Mouse (Mus musculus) myocyte (in vitro differentiated cells): ENCODE measurements around the gene Rarg. TPM values are rescaled to one million over a fixed set of nuclear protein-coding genes. Genes with fewer than 3 reads are reported as not detected.

ENCODE experiments used
- H3K27me3 ChIP-seq: one replicate; pipeline ENCODE4 v1.6.1; 2011; ENCODE audit not compliant: control insufficient read depth, insufficient read depth, insufficient read length
- H3K36me3 ChIP-seq: one replicate; pipeline ENCODE4 v1.6.1; 2011; ENCODE audit not compliant: control insufficient read depth, insufficient read depth
- H3K4me2 ChIP-seq: one replicate; pipeline ENCODE4 v1.6.1; 2011; ENCODE audit warnings: low read depth, control low read depth
- H3K4me3 ChIP-seq: one replicate; pipeline ENCODE4 v1.5.1; 2011; ENCODE audit warnings: mild to moderate bottlenecking, control low read depth, moderate library complexity
- H3K79me2 ChIP-seq: one replicate; pipeline ENCODE4 v1.6.1; 2011; ENCODE audit not compliant: control insufficient read depth, insufficient read depth
- H3ac ChIP-seq: one replicate; pipeline ENCODE4 v1.6.1; 2011; ENCODE audit not compliant: control insufficient read depth, insufficient read length
- CEBPB ChIP-seq: IDR thresholded peaks from 2 replicates; pipeline ENCODE4 v1.6.1; 2011; ENCODE audit warnings: mild to moderate bottlenecking, moderate library complexity; ENCODE audit not compliant: poor library complexity, insufficient read depth, severe bottlenecking
- E2F4 ChIP-seq: IDR thresholded peaks from one replicate; pipeline ENCODE4 v1.6.1; 2011; ENCODE audit warnings: mild to moderate bottlenecking, control low read depth, moderate library complexity; ENCODE audit not compliant: insufficient read depth
- MAX ChIP-seq: IDR thresholded peaks from one replicate; pipeline ENCODE4 v1.6.1; 2011; ENCODE audit warnings: low read depth, mild to moderate bottlenecking, control low read depth
- MYOD1 ChIP-seq, 3 experiments: IDR thresholded peaks; one replicate each; pipeline ENCODE4 v1.6.1; 2011; ENCODE audit warnings: control low read depth in 2 of 3, low read depth in 2 of 3, mild to moderate bottlenecking in 2 of 3, moderate library complexity in 1 of 3; ENCODE audit not compliant: insufficient read length in 2 of 3, control insufficient read depth in 1 of 3
- MYOG ChIP-seq, 3 experiments: IDR thresholded peaks; one replicate each; pipeline ENCODE4 v1.6.1; 2011; ENCODE audit warnings: control low read depth in 2 of 3, low read depth in 2 of 3, mild to moderate bottlenecking in 2 of 3; ENCODE audit not compliant: insufficient read length in 2 of 3, control insufficient read depth in 1 of 3, insufficient read depth in 1 of 3
- POLR2A ChIP-seq: IDR thresholded peaks from one replicate; pipeline ENCODE4 v1.6.1; 2011; ENCODE audit warnings: low read depth, mild to moderate bottlenecking, control low read depth, moderate library complexity; ENCODE audit not compliant: insufficient read length
- POLR2AphosphoS2 ChIP-seq: IDR thresholded peaks from one replicate; pipeline ENCODE4 v1.6.1; 2011; ENCODE audit warnings: low read depth, control low read depth; ENCODE audit not compliant: insufficient read length
- REST ChIP-seq: IDR thresholded peaks from one replicate; pipeline ENCODE4 v1.6.1; 2011; ENCODE audit warnings: mild to moderate bottlenecking, control low read depth, moderate library complexity; ENCODE audit not compliant: insufficient read depth, insufficient read length
- SRF ChIP-seq: IDR thresholded peaks from one replicate; pipeline ENCODE4 v1.6.1; 2011; ENCODE audit warnings: low read depth; ENCODE audit not compliant: control insufficient read depth, insufficient read length
- TCF12 ChIP-seq: IDR thresholded peaks from one replicate; pipeline ENCODE4 v1.6.1; 2011; ENCODE audit warnings: mild to moderate bottlenecking, control low read depth; ENCODE audit not compliant: poor library complexity, insufficient read depth, severe bottlenecking
- TCF3 ChIP-seq: IDR thresholded peaks from one replicate; pipeline ENCODE4 v1.6.1; 2011; ENCODE audit warnings: low read depth, control low read depth; ENCODE audit not compliant: insufficient read length
- USF1 ChIP-seq: IDR thresholded peaks from one replicate; pipeline ENCODE4 v1.6.1; 2011; ENCODE audit warnings: low read depth, mild to moderate bottlenecking, control low read depth, moderate library complexity
- polyA plus RNA-seq: library from polyadenylated mRNA; unstranded; fragments of >200 nt; fragmentation: generic; extraction: Trizol; gene quantifications from one replicate; pipeline ENCODE4 v1.2.1, GENCODE M21; 2012; ENCODE audit warnings: missing spikeins

The Rarg gene
- polyA plus RNA-seq, 1 experiment, result 63.8 TPM

DNA sequence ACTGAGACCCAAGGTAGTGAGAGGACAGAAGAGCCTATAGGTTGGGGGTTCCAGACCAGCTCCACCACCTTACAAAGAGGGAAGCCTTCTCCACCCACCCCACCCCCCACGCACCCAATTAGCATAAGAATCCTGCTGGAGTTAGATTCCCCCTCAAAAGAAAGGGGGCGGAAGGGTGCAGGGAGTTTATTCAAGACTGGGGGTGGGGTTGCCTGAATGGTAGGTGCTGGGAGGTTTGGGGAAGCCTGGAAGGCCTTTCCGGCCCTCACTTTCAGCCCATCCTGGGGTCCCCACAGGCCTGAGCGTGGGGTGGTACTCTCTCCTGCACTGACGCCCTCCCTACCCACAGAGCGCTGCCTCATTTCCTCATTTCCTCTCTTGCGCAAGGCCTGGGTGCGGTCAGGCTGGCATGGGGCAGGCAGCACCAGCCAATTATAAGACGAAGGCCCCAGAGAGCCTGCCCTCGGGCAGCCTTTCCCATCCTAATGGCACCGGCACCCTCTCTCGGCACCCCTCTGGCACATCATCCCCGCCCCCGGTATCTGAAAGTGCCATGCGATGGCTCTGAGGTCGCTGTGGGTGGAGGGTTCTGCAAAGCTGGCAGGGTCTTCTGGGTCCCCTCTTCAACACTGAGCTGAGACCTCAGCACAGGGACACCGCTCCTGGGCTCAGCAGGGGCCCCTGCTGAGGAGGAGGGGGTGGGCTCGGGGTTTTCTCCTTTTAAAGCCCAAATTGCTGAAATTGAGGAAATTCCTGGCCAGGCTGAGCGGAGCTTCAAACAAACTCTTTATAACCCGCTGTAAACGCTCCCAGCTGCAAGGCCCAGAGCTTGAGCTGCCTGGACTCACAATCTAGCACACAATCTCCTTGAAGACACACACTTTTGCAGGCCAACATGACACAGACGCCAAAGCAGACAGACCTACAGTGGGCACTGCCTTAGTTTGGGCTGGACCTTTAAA lies 13.8 kb downstream of the Rarg start:
- peak overlapping the region; percentile 77 for H3K4me3 ChIP-seq
- peak overlapping the region; percentile 100 for H3K4me2 ChIP-seq
- H3K27me3 ChIP-seq, result no peaks in the 10 kb centered on the region
- TF ChIP-seq MYOG (IDR thresholded peaks at IDR 0.05; ENCODE audit: control insufficient read depth in 1 of 3, insufficient read depth in 1 of 3, insufficient read length in 2 of 3, low read depth in 2 of 3) (peak in 1 of 3 experiments; percentile 14), TCF12 (no peak), TCF3 (no peak), POLR2A (peak; percentile 84), USF1 (no peak), CEBPB (peak; percentile 100), MYOD1 (IDR thresholded peaks at IDR 0.05; ENCODE audit: control insufficient read depth in 1 of 3, insufficient read length in 2 of 3, low read depth in 2 of 3) (no peak), POLR2AphosphoS2 (peak; percentile 90), SRF (no peak), REST (peak; percentile 1), MAX (no peak)
- peaks cover 49% of the 10 kb centered on the region for H3K79me2 ChIP-seq
- H3K36me3 ChIP-seq, result peaks cover 18% of the 10 kb centered on the region
- H3ac ChIP-seq, result no peak overlapping the region

DNA sequence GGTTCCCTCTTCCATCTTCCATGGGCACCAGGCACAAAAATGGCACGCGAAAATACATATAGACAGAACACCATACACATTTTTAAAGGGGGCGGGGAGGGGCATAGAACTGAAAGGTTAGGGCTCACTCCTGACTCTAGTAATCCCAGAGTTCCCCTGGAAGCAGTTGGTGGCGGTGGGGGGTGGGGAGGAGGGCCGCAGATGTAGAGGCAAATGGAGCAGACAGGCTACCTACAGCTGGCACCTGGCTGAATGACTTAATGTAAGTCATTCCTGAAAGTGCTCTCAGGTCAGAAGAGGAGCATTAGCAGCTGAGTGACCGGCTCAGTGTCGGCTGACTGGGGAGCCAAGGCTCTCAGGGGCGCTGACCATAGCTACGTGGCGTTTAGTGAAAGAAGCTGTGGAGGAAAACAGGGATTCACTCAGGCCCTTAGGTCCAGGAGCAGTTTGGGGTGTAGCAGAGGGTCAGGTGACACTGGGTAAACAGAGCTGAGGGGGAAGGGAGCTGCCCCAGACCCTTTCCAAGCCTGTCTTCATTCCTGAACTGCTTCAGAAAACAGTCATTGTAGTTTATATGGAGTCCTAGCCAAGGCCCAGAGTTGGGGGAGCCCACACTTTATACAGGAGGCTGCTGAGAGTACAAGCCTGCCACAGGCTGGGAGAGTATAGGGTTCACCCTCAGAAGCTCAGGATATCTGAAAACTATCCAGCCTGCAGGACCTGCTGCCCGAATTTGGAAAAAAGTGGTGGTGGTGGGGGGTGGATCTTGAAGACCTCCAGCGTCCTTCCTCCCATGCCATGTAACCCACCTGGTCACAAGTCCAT lies 14.7 kb downstream of the Rarg start:
- H3K36me3 ChIP-seq, result peaks cover 25% of the 10 kb centered on the region
- H3K4me2 ChIP-seq, result peak overlapping the region; percentile 100
- no peaks in the 10 kb centered on the region for H3K27me3 ChIP-seq
- TF ChIP-seq POLR2A (no peak), USF1 (no peak), REST (no peak), TCF3 (no peak), POLR2AphosphoS2 (no peak), MYOD1 (IDR thresholded peaks at IDR 0.05; ENCODE audit: control insufficient read depth in 1 of 3, insufficient read length in 2 of 3, low read depth in 2 of 3) (no peak), TCF12 (no peak), CEBPB (no peak), SRF (no peak), E2F4 (no peak), MYOG (IDR thresholded peaks at IDR 0.05; ENCODE audit: control insufficient read depth in 1 of 3, insufficient read depth in 1 of 3, insufficient read length in 2 of 3, low read depth in 2 of 3) (no peak), MAX (no peak)
- H3K79me2 ChIP-seq, result peaks cover 49% of the 10 kb centered on the region
- no peak overlapping the region for H3ac ChIP-seq
- peak overlapping the region; percentile 77 for H3K4me3 ChIP-seq

DNA sequence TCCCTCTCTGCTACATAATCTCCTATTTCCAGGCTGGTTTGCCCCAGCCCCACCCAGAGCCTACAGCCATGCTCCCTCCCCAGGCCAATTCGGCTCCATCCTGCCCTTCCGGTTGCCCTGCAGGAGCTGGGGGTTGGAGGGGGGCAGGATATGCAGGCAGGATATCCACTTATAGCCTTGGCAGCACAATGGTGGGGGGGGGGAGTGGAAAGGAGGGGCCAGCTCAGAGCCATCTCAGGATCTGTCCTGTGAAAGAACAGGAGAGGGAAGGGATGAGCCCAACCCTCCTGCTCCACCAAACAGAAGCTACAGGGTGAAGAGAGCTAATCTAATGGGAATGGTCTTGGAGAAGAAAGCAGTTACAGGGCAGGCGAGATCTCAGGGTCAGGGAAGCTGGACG lies 16.7 kb downstream of the Rarg start:
- H3K36me3 ChIP-seq, result peaks cover 42% of the 10 kb centered on the region

DNA sequence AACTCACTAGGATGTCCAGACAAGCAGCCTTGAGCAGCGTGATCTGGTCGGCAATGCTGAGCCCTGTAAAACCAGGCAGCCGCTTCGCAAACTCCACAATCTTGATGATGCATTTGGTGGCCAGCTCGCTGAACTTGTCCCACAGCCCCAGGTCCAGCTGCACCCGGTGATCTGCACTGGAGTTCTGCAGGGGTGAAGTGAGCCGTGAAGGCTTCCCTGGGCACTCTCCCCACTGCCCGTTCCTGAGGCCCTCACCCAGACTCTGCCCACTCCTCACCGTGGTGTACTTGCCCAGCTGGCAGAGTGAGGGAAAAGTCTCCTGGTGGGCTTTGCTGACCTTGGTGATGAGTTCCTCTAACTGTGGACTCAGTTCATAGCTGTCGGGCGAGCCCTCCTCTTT lies 17.5 kb downstream of the Rarg start:
- no peak overlapping the region for H3K4me2 ChIP-seq
- H3K36me3 ChIP-seq, result peaks cover 43% of the 10 kb centered on the region
- H3ac ChIP-seq, result no peak overlapping the region
- peaks cover 37% of the 10 kb centered on the region for H3K79me2 ChIP-seq
- no peak for TF ChIP-seq E2F4
- no peak for TF ChIP-seq REST
- TF ChIP-seq MAX, result no peak
- H3K4me3 ChIP-seq, result no peak overlapping the region
- H3K27me3 ChIP-seq, result no peaks in the 10 kb centered on the region

More for the DNA sequence above, 16.7 kb downstream of the Rarg start:
- Histone ChIP-seq H3K79me2 (peaks cover 45% of the 10 kb centered on the region), H3K4me3 (no peak overlapping the region), H3K27me3 (no peaks in the 10 kb centered on the region), H3ac (no peak overlapping the region), H3K4me2 (no peak overlapping the region)
- TF ChIP-seq POLR2AphosphoS2, result no peak
- no peak for TF ChIP-seq CEBPB
- no peak for TF ChIP-seq MYOG (IDR thresholded peaks at IDR 0.05; ENCODE audit: control insufficient read depth in 1 of 3, insufficient read depth in 1 of 3, insufficient read length in 2 of 3, low read depth in 2 of 3)
- no peak for TF ChIP-seq MAX
- TF ChIP-seq MYOD1 (IDR thresholded peaks at IDR 0.05; ENCODE audit: control insufficient read depth in 1 of 3, insufficient read length in 2 of 3, low read depth in 2 of 3), result no peak
- TF ChIP-seq USF1, result no peak
- TF ChIP-seq SRF, result no peak
- no peak for TF ChIP-seq REST
